Mouse (Mus musculus): Measurements from ENCODE around the gene Sars2.
"Not testable (repeated sequence)": the region's sequence is repeated elsewhere in the genome, so short reads cannot be mapped to it uniquely, and the experiment has no call there.

Gene Sars2

GRCm38 (mm10) chr7:28741709-28742438 is at the start of gene Sars2, which contains the start of gene Mrps12:
TSS of gene Sars2 (plus strand) at chr7:28741992.
TSS of gene Mrps12 (minus strand) at chr7:28741820.
- DNase-seq (ENCODE audit: low spot score in 2 of 2) = peak; percentile 98 to 99

DNA sequence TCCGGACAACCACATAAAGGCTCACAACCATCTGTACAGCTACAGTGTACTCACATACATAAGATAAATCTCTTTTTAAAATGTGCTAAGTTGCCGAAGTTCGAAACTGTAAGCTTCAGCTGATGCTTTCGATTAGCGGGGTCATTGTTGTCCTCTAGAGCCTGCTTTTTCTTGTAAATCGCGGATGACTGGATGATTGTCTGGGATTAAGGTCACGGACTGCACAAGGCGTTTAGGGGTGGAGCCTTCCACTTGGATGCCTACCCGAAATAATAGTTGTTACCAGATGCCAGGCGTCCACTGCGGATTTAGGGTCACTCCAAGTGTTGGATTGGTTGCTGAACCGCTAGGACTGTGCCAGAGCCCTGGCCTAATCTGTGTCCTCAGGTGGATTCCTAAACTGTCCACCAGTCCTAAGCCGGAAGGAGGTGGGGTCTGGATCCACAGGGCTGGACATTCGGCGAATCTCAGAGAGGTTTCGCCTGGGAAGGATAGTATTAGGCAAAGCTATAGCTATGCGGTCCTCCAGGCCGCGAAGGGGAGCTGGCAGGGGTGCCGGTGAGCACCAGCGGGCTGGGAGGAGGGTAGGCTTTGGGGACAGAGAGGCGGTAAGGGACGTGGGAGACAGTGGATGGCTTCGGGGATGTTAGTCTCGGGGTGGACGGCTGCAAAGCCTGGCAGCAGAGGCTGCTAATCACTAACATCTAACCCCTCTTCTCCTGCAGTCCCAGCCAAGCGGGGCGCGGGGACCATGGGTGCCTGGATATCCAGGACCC is 49.1 kb upstream of the Sars2 start, which contains the start of gene Fbxo27:
TSS of gene Fbxo27 (plus strand) at position 305 of the 776 bp plus-strand sequence.
- no peak for DNase-seq (ENCODE audit: low spot score in 2 of 2)

GRCm38 (mm10) chr7:28693321-28693966 is 48.3 kb upstream of the Sars2 start:
- DNase-seq (ENCODE audit: low spot score in 2 of 2) = peak; percentile 15 to 18

DNA sequence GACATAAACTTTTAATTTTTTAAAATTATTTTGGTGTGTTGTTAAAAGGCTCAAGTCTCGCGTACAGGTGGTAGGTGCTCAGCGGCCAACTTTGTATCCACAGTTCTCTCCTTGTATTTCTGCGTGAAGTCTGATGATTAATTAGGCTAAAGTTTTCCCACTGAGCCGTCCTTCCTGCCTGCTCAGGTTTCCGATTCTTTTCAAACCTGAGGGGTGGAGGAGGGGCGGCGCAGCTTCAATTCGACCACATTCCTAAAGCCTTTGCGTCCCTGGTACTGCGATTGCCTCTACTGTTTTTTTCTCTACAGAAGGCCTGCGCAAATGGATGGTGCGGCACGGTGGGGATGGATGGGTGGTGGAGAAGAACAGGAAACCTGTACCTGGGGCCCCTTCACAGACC is 47.4 kb upstream of the Sars2 start:
- no peak for DNase-seq (ENCODE audit: low spot score in 2 of 2)

DNA sequence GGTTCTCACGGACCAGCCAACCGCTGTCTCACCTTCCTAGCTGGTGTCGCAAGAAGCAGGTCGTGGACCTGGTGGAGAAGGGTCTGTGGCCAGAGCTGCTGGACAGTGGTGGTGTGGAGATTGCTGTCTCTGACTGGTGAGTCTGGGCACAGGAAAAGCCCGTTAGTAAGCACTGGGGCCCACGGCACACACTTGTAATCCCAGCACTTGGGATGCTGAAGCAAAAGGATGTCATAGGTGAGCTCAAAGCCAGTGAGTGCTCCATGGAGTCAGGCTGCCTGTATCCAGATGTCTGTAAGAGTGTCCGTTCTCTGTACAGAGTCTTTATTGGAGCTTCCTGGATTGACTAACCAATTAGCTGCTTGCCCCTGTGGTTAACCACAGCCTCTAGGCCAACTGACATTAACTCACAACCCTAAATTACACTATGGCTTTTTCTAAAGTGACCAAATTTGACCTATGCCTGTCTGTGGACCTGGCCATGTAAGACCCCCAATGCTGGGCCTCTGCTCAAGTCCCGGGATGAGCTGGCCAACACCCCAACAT is 46.8 kb upstream of the Sars2 start:
- DNase-seq (ENCODE audit: low spot score in 2 of 2) = no peak

- DNase-seq (ENCODE audit: low spot score in 2 of 2) = no peak
These were observed 44.5 kb upstream of the Sars2 start for GRCm38 (mm10) chr7:28697277-28697676.

GRCm38 (mm10) chr7:28700269-28700668 is 41.5 kb upstream of the Sars2 start:
- no peak for DNase-seq (ENCODE audit: low spot score in 2 of 2)

DNA sequence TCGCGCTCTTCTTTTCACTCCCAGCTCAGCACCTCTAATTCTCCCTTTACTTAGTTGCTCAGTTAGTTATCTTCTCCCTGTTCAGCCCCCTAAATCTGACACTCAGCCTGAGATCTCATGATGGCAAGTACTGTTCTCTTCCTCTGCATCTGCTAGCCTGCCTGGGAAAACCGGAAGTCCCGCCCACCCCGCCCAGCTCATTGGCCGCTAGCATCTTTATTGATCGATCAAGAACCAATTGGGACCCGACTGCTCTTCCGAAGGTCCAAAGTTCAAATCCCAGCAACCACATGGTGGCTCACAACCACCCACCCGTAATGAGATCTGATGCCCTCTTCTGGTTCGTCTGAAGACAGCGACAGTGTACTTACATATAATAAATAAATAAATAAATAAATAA is 40.5 kb upstream of the Sars2 start:
- not testable (repeated sequence) for DNase-seq (ENCODE audit: low spot score in 2 of 2)

- no peak for DNase-seq (ENCODE audit: low spot score in 2 of 2)
These were observed 39.1 kb upstream of the Sars2 start for GRCm38 (mm10) chr7:28702601-28703143.

DNA sequence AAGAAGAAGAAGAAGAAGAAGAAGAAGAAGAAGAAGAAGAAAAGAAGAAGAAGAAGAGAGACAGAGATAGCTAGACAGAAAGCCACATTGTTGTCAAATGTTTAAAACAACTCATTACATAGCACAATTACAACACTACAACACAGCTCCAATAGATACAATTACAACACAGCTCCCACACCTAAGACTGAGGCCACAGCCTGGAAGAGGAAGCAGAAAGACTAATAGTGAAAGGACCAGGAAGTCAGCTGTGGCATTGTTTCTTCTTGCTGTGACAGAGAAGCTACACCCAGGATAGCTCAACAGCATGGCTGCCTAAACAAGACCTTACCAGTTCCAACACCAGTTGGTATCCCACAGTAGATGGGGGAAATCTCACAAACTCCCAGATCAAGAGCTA is 32.3 kb upstream of the Sars2 start:
- no peak for DNase-seq (ENCODE audit: low spot score in 2 of 2)

- DNase-seq (ENCODE audit: low spot score in 2 of 2) = no peak
These were observed 30.8 kb upstream of the Sars2 start for GRCm38 (mm10) chr7:28710962-28711361.

DNA sequence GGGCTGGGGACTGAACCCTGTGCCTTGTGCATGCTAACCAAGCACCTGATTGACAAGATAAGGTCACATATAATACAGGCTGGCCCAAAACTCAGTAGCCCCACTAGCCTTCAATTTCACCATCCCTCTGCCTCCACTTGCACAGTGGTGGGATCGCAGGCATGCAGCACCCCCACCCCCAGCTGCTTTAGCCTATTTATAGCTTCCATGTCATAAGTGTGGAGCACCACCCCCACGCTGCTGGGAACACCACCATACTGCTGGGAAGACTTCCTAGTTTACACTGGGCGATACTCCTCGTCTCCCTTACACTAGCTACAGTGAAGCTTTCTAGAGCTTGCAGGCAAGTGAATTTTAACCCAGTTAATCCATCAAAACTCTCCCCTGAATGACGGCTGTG is 27.1 kb upstream of the Sars2 start:
- DNase-seq (ENCODE audit: low spot score in 2 of 2) = no peak

DNA sequence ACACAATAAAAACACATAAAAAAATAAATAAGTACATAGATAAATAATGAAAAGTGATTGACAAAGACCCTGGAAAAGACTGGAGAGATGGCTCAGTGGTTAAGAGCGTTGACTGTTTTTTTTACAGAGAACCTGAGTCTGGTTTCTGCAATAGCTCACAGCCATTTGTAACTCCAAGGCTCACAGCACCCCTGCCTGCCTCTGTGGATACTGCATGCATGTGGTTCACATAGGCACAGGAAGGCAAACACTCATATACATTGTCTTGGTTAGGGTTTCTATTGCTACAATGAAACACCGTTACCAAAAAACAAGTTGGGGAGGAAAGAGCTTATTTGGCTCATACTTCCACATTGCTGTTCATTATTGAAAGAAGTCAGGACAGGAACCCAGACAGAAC is 26.2 kb upstream of the Sars2 start:
- DNase-seq (ENCODE audit: low spot score in 2 of 2) = no peak

- DNase-seq (ENCODE audit: low spot score in 2 of 2) = peak; percentile 44 to 46
These were observed 25.1 kb upstream of the Sars2 start, which contains the start of gene Fbxo17 for GRCm38 (mm10) chr7:28716590-28717281. TSS of gene Fbxo17 (plus strand) at chr7:28716804.

- no peak for DNase-seq (ENCODE audit: low spot score in 2 of 2)
These were observed 24.1 kb upstream of the Sars2 start for GRCm38 (mm10) chr7:28717726-28718125.

DNA sequence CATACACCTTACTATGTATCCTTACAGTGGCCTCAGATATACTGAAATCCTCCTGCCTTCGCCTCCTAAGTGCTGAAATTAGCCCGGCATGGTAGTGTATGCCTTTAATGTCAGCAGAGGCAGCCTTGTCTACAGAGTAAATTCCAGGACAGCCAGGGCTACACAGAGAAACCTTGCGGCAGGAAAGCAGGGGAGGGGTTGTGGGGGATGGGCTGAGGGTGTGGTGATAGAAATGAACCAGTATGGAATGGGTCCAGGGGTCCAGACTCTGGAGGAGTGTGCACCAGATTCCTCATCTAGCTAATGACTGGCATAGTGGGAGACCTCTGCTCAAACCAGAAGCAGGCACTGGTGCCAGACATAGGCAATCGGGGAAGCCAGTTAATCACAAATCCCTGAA is 22.6 kb upstream of the Sars2 start:
- no peak for DNase-seq (ENCODE audit: low spot score in 2 of 2)

- DNase-seq (ENCODE audit: low spot score in 2 of 2) = no peak
These were observed 22.1 kb upstream of the Sars2 start for GRCm38 (mm10) chr7:28719650-28720049.

- DNase-seq (ENCODE audit: low spot score in 2 of 2) = no peak
These were observed 20.8 kb upstream of the Sars2 start for GRCm38 (mm10) chr7:28720753-28721537.

- DNase-seq (ENCODE audit: low spot score in 2 of 2) = no peak
These were observed 19.7 kb upstream of the Sars2 start for GRCm38 (mm10) chr7:28722079-28722478.

DNA sequence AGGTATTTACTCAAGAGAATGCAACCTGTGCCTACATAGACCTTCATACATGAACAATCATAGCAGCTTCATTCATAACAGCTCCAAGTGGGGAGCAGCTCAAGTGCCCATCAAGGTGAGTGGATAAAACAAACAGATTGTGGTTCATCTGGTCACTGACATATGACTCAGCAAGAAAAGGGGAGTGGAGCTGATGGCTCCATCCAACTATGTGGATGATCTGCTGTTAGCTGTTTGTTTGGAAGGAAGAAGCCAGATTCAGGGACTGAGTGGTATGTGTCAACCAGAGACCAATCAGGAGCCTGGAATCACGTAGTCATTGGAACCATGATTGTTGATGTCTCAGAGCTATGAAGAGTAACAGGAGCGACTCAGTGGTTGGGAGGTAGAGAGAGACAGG is 17.2 kb upstream of the Sars2 start:
- DNase-seq (ENCODE audit: low spot score in 2 of 2) = no peak
